Mouse (Mus musculus) kidney, adult 9 months (tissue): Measurements from ENCODE around the gene Ofd1.

Experiments
- DNase-seq: peaks from one replicate; pipeline ENCODE4 v3.0.0; 2022

The Ofd1 gene

GRCm38 (mm10) chrX:166440616-166441063, at the start of gene Ofd1:
Gene Ofd1 (minus strand): TSS chrX:166440704.
- DNase-seq, result peak; percentile 91

- DNase-seq, result peak; percentile 95
These were observed 39.0 kb upstream of the Ofd1 start, which contains the start of gene Rab9 for GRCm38 (mm10) chrX:166479365-166479983. Gene Rab9 (minus strand): TSS chrX:166479867.

GRCm38 (mm10) chrX:166478631-166479364, 38.3 kb upstream of the Ofd1 start:
- DNase-seq, result peak; percentile 48

- peak; percentile 22 for DNase-seq
These were observed 36.9 kb upstream of the Ofd1 start for GRCm38 (mm10) chrX:166477393-166477792.

GRCm38 (mm10) chrX:166472612-166473011, 32.1 kb upstream of the Ofd1 start:
- no peak for DNase-seq

- no peak for DNase-seq
These were observed 27.8 kb upstream of the Ofd1 start for GRCm38 (mm10) chrX:166468321-166468720.

GRCm38 (mm10) chrX:166455525-166455924, 15.0 kb upstream of the Ofd1 start:
- no peak for DNase-seq

GRCm38 (mm10) chrX:166454331-166454730, 13.8 kb upstream of the Ofd1 start:
- DNase-seq, result no peak

- DNase-seq, result no peak
These were observed 13.0 kb upstream of the Ofd1 start for GRCm38 (mm10) chrX:166453532-166453931.

GRCm38 (mm10) chrX:166444552-166444951, 4.0 kb upstream of the Ofd1 start:
- no peak for DNase-seq

- DNase-seq, result no peak
These were observed 378 bp downstream of the Ofd1 start, which contains the start of gene Trappc2 for GRCm38 (mm10) chrX:166440036-166440615. Gene Trappc2 (plus strand): TSS chrX:166440574.

GRCm38 (mm10) chrX:166434812-166435211, 5.7 kb downstream of the Ofd1 start:
- DNase-seq, result no peak

- DNase-seq, result peak; percentile 20
These were observed 24.3 kb downstream of the Ofd1 start for GRCm38 (mm10) chrX:166416196-166416595.

GRCm38 (mm10) chrX:166407865-166408264, 32.6 kb downstream of the Ofd1 start:
- DNase-seq, result no peak

- peak; percentile 5 for DNase-seq
These were observed 46.8 kb downstream of the Ofd1 start for GRCm38 (mm10) chrX:166393753-166394152.

- DNase-seq, result no peak
These were observed 53.8 kb downstream of the Ofd1 start for GRCm38 (mm10) chrX:166386656-166387055.

- DNase-seq, result peak; percentile 36
These were observed 55.6 kb downstream of the Ofd1 start for GRCm38 (mm10) chrX:166384935-166385334.

GRCm38 (mm10) chrX:166383606-166384005, 56.9 kb downstream of the Ofd1 start:
- no peak for DNase-seq

GRCm38 (mm10) chrX:166378652-166379051, 61.9 kb downstream of the Ofd1 start:
- no peak for DNase-seq

GRCm38 (mm10) chrX:166376681-166377328, 63.7 kb downstream of the Ofd1 start:
- DNase-seq, result peak; percentile 0

GRCm38 (mm10) chrX:166365458-166366213, 74.9 kb downstream of the Ofd1 start:
- DNase-seq, result no peak

GRCm38 (mm10) chrX:166360455-166360854, 80.0 kb downstream of the Ofd1 start:
- no peak for DNase-seq
